Mouse (Mus musculus) neural tube, embryonic 11.5 days (tissue): Measurements from ENCODE around the gene Laptm4a. TPM values are rescaled to one million over a fixed set of nuclear protein-coding genes. Genes with fewer than 3 reads are reported as not detected.

Experiments
- ATAC-seq: fragments of 200-750 bp; cut with Nextera tagmentation; 2 replicates; pipeline ENCODE4 v1.8.0; 2017; ENCODE audit warnings: moderate number of reproducible peaks, mild to moderate bottlenecking, moderate TSS enrichment, moderate library complexity; ENCODE audit not compliant: insufficient read depth, low FRiP score, low TSS enrichment
- DNase-seq: peaks from one replicate; pipeline ENCODE4 v3.0.0-alpha.2; 2015; ENCODE audit warnings: low spot score
- H3K27ac ChIP-seq: fragments of 300-500 bp; sonication (generic); 2 replicates; pipeline ENCODE4 v1.5.1; 2014; ENCODE audit warnings: low read depth, mild to moderate bottlenecking, low read length
- H3K27me3 ChIP-seq: fragments of 300-500 bp; sonication (generic); 2 replicates; pipeline ENCODE4 v1.6.1; 2014; ENCODE audit warnings: mild to moderate bottlenecking, low read length, mixed read lengths; ENCODE audit not compliant: control insufficient read depth, insufficient read depth
- H3K36me3 ChIP-seq: fragments of 300-500 bp; sonication (generic); 2 replicates; pipeline ENCODE4 v1.6.1; 2014; ENCODE audit warnings: mild to moderate bottlenecking, low read length, moderate library complexity, mixed read lengths; ENCODE audit not compliant: control insufficient read depth, insufficient read depth
- H3K4me1 ChIP-seq: fragments of 300-500 bp; sonication (generic); 2 replicates; pipeline ENCODE4 v1.6.1; 2014; ENCODE audit warnings: low read length, mixed read lengths; ENCODE audit not compliant: control insufficient read depth, insufficient read depth
- H3K4me2 ChIP-seq: fragments of 300-500 bp; sonication (generic); 2 replicates; pipeline ENCODE4 v1.6.1; 2014; ENCODE audit warnings: low read depth, mild to moderate bottlenecking, moderate library complexity
- H3K4me3 ChIP-seq: fragments of 300-500 bp; sonication (generic); 2 replicates; pipeline ENCODE4 v1.5.1; 2014; ENCODE audit warnings: low read depth, low read length
- H3K9ac ChIP-seq: fragments of 300-500 bp; sonication (generic); 2 replicates; pipeline ENCODE4 v1.6.1; 2014; ENCODE audit warnings: mild to moderate bottlenecking, low read length
- H3K9me3 ChIP-seq: fragments of 300-500 bp; sonication (generic); 2 replicates; pipeline ENCODE4 v1.6.1; 2016; ENCODE audit warnings: low read length; ENCODE audit not compliant: control insufficient read depth
- WGBS: fragments of 180-500 bp; shearing (Covaris S2); extraction: QIAGEN DNeasy Blood & Tissue Kit; methylation state at CpG from one replicate; pipeline ENCODE4 v1.1.7; 2014; 5-methylcytosine and 5-hydroxymethylcytosine counted together
- polyA plus RNA-seq: library from polyadenylated mRNA; unstranded; fragments of >200 nt; fragmentation: Nextera tagmentation; extraction: Ambion mirVana; gene quantifications from 2 replicates; pipeline ENCODE4 v1.2.1, GENCODE M21; 2014

Laptm4a gene
- polyA plus RNA-seq, 1 experiment from 2014 or later: 166 TPM

DNA sequence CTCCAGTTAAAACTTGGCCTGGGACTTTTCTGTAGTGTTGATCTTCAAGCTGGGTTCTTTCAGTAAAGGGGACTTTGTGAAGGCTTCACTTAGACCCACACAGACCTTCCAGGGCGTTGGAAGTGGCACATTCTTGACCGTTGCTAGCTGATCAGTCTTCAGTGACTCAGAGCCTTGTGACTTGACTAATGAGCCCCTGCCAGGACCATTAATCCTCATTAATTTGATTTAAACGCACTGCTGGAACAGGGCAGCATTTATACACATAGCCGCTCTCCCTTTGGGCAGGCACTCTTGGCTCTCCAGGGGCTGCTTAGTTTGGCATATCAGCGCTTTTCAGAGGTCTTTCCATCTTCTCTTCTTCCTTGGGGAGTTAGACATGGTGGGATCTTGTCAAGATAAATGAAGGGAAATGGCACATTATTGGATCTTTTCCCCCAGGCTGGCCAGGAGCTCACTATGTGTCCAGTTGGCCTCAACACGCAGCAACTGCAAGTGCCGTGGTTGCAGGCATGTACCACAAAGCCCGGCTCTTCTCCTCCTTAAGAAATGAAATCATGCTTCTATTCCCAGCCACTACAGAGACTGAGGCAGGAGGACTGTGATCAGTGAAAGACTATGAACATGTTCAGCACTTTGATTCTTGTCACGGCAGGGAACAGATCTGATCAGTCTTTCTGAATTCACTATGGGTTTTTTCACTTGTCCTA lies 40.3 kb downstream of the Laptm4a start:
- Histone ChIP-seq H3K4me2 (no peak overlapping the region), H3K27ac (no peak overlapping the region), H3K9me3 (no peaks in the 10 kb centered on the region), H3K36me3 (no peaks in the 10 kb centered on the region), H3K4me1 (no peaks in the 10 kb centered on the region), H3K27me3 (no peaks in the 10 kb centered on the region), H3K4me3 (no peak overlapping the region), H3K9ac (no peak overlapping the region)
- ATAC-seq: no peak
- no peak for DNase-seq
- WGBS: 64% methylated on average over 9 of the region's 9 CpGs

- Histone ChIP-seq H3K9ac (no peak overlapping the region), H3K27me3 (no peaks in the 10 kb centered on the region), H3K4me1 (peaks cover 4% of the 10 kb centered on the region; the same call in 1 of the 2 replicates), H3K36me3 (no peaks in the 10 kb centered on the region), H3K27ac (no peak overlapping the region), H3K9me3 (no peaks in the 10 kb centered on the region), H3K4me2 (no peak overlapping the region), H3K4me3 (no peak overlapping the region)
- no peak for ATAC-seq
- peak; percentile 58 for DNase-seq
- 41% methylated on average over 9 of the region's 9 CpGs for WGBS
Observed at GRCm38 (mm10) chr12:8969828-8970227, 48.4 kb downstream of the Laptm4a start.

- ATAC-seq: peak; percentile 94
- Histone ChIP-seq H3K4me1 (peaks cover 4% of the 10 kb centered on the region; the same call in 1 of the 2 replicates), H3K9me3 (no peaks in the 10 kb centered on the region), H3K27me3 (no peaks in the 10 kb centered on the region), H3K4me3 (peak within 1 kb of the TSS; percentile 52), H3K9ac (peak within 1 kb of the TSS; percentile 37), H3K36me3 (no peaks in the 10 kb centered on the region), H3K4me2 (peak within 1 kb of the TSS; percentile 56), H3K27ac (no peak within 1 kb of the TSS)
- peak; percentile 91 for DNase-seq
- WGBS: under 1% methylated on average over 45 of the region's 45 CpGs
Observed at GRCm38 (mm10) chr12:8973820-8974465, 52.5 kb downstream of the Laptm4a start, which contains the start of gene Wdr35. Gene Wdr35 (plus strand): TSS chr12:8973892.

DNA sequence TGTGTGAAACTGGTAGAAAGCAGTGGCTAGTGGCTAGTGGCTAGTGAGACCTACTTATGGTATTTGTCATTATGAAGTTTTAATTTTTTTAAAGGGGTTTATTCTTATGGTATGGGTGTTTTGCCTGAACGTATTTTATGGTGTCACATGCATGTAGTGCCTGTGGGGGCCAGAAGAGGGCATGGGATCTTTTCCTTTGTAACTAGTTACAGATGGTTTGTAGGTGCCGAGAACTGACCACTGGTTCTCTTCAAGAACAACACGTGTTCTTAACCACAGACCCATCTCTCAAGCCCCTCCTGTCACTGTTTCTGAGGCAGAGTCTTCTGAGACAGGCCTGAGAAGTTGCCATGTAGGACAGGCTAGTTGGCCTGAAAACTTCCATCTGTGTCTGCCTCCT lies 53.6 kb downstream of the Laptm4a start:
- Histone ChIP-seq H3K36me3 (no peaks in the 10 kb centered on the region), H3K4me1 (peaks cover 4% of the 10 kb centered on the region; the same call in 1 of the 2 replicates), H3K27me3 (no peaks in the 10 kb centered on the region), H3K9me3 (no peaks in the 10 kb centered on the region), H3K4me2 (no peak overlapping the region), H3K9ac (no peak overlapping the region), H3K27ac (no peak overlapping the region), H3K4me3 (no peak overlapping the region)
- 87% methylated on average over 3 of the region's 3 CpGs for WGBS
- DNase-seq: no peak
- no peak for ATAC-seq

Other genes with a start within 250 kb of the Laptm4a start
- 67.6 and 68.7 TPM in 2 replicates for gene Pum2, start 247.5 kb upstream of the Laptm4a start, polyA plus RNA-seq
- gene Sdc1, start 150.3 kb upstream of the Laptm4a start, polyA plus RNA-seq: 55.7 and 59.1 TPM in 2 replicates
- gene Matn3, start 26.3 kb downstream of the Laptm4a start, polyA plus RNA-seq: 1.7 and 2.7 TPM in 2 replicates
- gene Wdr35, start 52.2 kb downstream of the Laptm4a start, polyA plus RNA-seq: 21.0 and 21.6 TPM in 2 replicates
- gene Ttc32, start 108.3 kb downstream of the Laptm4a start, polyA plus RNA-seq: 16.5 and 18.7 TPM in 2 replicates